Comparison of ENCODE assay signal across 13 mouse cellular contexts in the genomic region with DNA sequence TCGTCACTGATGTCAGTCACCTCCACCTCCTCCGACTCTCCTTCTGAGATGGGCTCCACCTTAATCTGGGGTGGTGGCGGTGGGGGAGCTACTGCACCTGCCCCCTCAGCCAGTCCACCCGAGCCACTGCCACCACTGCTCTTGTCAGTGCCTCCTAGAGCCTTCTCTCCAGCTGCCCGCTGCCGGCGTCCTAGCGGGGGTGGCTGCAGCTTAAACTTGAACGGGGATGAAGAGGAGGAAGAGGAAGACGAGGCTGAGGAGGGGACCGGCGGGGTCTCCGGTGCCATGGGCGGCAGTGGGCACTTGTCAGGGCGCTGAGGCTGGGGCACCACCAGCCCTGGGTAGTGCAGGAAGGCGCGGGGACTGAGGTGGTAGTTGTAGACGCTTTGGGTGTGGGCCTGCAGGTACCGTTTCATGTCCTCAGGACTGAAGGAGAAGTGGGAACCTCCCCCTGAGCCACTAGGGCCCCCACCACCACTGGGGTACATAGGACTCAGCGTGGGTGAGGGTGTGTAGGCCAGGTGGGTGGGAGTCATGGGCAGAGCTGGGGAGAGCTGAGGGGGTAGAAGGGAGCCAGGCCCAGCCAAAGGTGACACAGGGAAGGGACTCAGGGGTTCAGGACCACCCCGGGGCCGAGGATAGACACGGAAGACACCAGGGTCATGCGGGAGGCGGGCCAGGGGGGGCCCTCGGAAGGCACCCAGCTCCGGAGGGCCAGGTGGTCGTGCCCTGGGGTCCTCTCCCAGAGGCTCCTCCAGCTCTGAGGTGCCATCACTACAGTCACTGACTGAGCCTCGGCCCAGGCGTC. TPM values are rescaled to one million over a fixed set of nuclear protein-coding genes. Genes with fewer than 3 reads are reported as not detected.
DNase-seq lines count a peak whose midpoint lies in the region; ATAC-seq and TF ChIP-seq lines count a peak whose summit lies in the region.
"Had no signal": no experiment of that assay in that cellular context is flagged by ENCODE, and none has a peak within 500 bp of the region (broad histone marks: within the 10 kb centered on the region; RNA-seq: fewer than 3 reads in every experiment).

No protein-coding gene starts in this region.

- H3K27ac ChIP-seq in heart, embryonic 11.5 days (ENCODE audit: low read depth, low read length): no peak overlapping the region
- H3K27ac ChIP-seq in layer of hippocampus, adult 2 months: peak overlapping the region; percentile 99
- H3K27ac ChIP-seq in cortical plate, adult 2 months (ENCODE audit: insufficient read depth, low read length): peak overlapping the region; percentile 97
- H3K27ac ChIP-seq in limb, embryonic 12.5 days: peak overlapping the region; percentile 41; the same call in 1 of the 2 replicates
- H3K27ac ChIP-seq: stomach, embryonic 15.5 days had no signal

- no peak for TF ChIP-seq CTCF in layer of hippocampus, adult 2 months (conservative IDR thresholded peaks at IDR 0.05)
- no peak for TF ChIP-seq CTCF in cortical plate, adult 2 months (IDR thresholded peaks at IDR 0.05; ENCODE audit: extremely low read depth, insufficient read depth, low read length)

- no peaks in the 10 kb centered on the region for H3K27me3 ChIP-seq in heart, embryonic 11.5 days (ENCODE audit: control insufficient read depth, insufficient read depth, low read length)
- no peaks in the 10 kb centered on the region for H3K27me3 ChIP-seq in limb, embryonic 12.5 days
- H3K27me3 ChIP-seq: Patski; stomach, embryonic 15.5 days had no signal

- intact Hi-C loops in heart, postnatal 25 days (cut with DNase I): loop anchor here (5.0 kb wide), 2 partner anchors 88 to 138 kb away; no protein-coding TSS in a partner anchor

- no peak overlapping the region for H3K4me3 ChIP-seq in heart, embryonic 11.5 days (ENCODE audit: low read depth, low read length)
- H3K4me3 ChIP-seq in layer of hippocampus, adult 2 months: peak overlapping the region; percentile 22
- no peak overlapping the region for H3K4me3 ChIP-seq in cortical plate, adult 2 months (ENCODE audit: insufficient read depth, low read length)
- H3K4me3 ChIP-seq in limb, embryonic 12.5 days (replicated peaks): 0 out of 2 replicates have a peak overlapping the region, but pooled peaks have one; percentile 4
- H3K4me3 ChIP-seq: stomach, embryonic 15.5 days had no signal

- peaks cover 22% of the 10 kb centered on the region for H3K36me3 ChIP-seq in heart, embryonic 11.5 days (ENCODE audit: control insufficient read depth, insufficient read depth, low read length)
- H3K36me3 ChIP-seq in limb, embryonic 12.5 days: peaks cover 55% of the 10 kb centered on the region

- ATAC-seq in heart, embryonic 11.5 days (replicated peaks; ENCODE audit: insufficient number of reproducible peaks, low FRiP score, low TSS enrichment): no peak
- ATAC-seq in limb, embryonic 12.5 days (ENCODE audit: insufficient number of reproducible peaks, insufficient read depth, low FRiP score, low TSS enrichment, low read depth): no peak
- ATAC-seq: Patski had no signal

- 88% methylated on average over 30 of the region's 30 CpGs for WGBS in heart, embryonic 11.5 days (ENCODE audit: insufficient replicate concordance)
- WGBS in limb, embryonic 12.5 days: 86% methylated on average over 30 of the region's 30 CpGs

- no peak for DNase-seq in heart, postnatal 25 days (ENCODE audit: low spot score)
- DNase-seq in layer of hippocampus, adult 2 months (ENCODE audit: low spot score in 2 of 2): peak in 1 of 2 experiments; percentile 22
- DNase-seq in layer of hippocampus, postnatal 10 days (ENCODE audit: low spot score in 2 of 2): no peak
- DNase-seq in gastrocnemius, postnatal 10 days: no peak
- DNase-seq: cerebellum, postnatal 10 days; kidney, adult 18-20 months; lung, adult 2 months; thymus, postnatal 4 days had no signal

- no peak for TF ChIP-seq POLR2A in cortical plate, adult 2 months (IDR thresholded peaks at IDR 0.05; ENCODE audit: extremely low read depth, insufficient read depth, low read length)

- H3K9ac ChIP-seq in heart, embryonic 11.5 days (ENCODE audit: low read depth, low read length): 0 out of 2 replicates have a peak overlapping the region, but pooled peaks have one; percentile 10
- no peak overlapping the region for H3K9ac ChIP-seq in limb, embryonic 12.5 days (replicated peaks)
- H3K9ac ChIP-seq: stomach, embryonic 15.5 days had no signal

- H3K9me3 ChIP-seq in heart, embryonic 11.5 days (replicated peaks; ENCODE audit: control insufficient read depth, low read length): no peaks in the 10 kb centered on the region
- H3K9me3 ChIP-seq in limb, embryonic 12.5 days: no peaks in the 10 kb centered on the region
- H3K9me3 ChIP-seq: stomach, embryonic 15.5 days had no signal

- peaks cover 33% of the 10 kb centered on the region for H3K4me1 ChIP-seq in heart, embryonic 11.5 days (ENCODE audit: control insufficient read depth, insufficient read depth, low read length)
- H3K4me1 ChIP-seq in cortical plate, adult 2 months (ENCODE audit: control insufficient read depth, insufficient read depth, low read length): peaks cover 5% of the 10 kb centered on the region; the same call in 1 of the 2 replicates
- peaks cover 46% of the 10 kb centered on the region for H3K4me1 ChIP-seq in limb, embryonic 12.5 days (replicated peaks)

- no peak overlapping the region; the same call in 1 of the 2 replicates for H3K4me2 ChIP-seq in heart, embryonic 11.5 days
- peak overlapping the region; percentile 95; the same call in 1 of the 2 replicates for H3K4me2 ChIP-seq in limb, embryonic 12.5 days
- H3K4me2 ChIP-seq: stomach, embryonic 15.5 days had no signal

RNA-seq across cellular contexts. Expression of gene Erf, which starts 5.8 kb away (rescaled TPM):
- polyA plus RNA-seq in heart, embryonic 11.5 days (2014; fragmentation: Nextera tagmentation; extraction: Ambion mirVana): 20.5 and 25.0 TPM in 2 replicates
- 10 to 100 TPM; 19.2 to 29.6 TPM for total RNA-seq in heart, postnatal 25 days (2021)
- 10 to 100 TPM; 40.3 to 45.1 TPM for total RNA-seq in layer of hippocampus, adult 2 months (2021)
- 10 to 100 TPM; 38.1 to 39.5 TPM for total RNA-seq in layer of hippocampus, postnatal 10 days (2021)
- polyA plus RNA-seq in cortical plate, adult 2 months (2012; rRNA removed): 47.2 and 48.6 TPM in 2 replicates
- polyA plus RNA-seq in limb, embryonic 12.5 days (2016; fragmentation: Nextera tagmentation; extraction: Ambion mirVana): 22.3 and 24.3 TPM in 2 replicates
- 10 to 100 TPM; 14.9 to 18.4 TPM for total RNA-seq in gastrocnemius, postnatal 10 days (2021)

RNA-seq across cellular contexts. Expression of gene Gsk3a, which starts 7.1 kb away (rescaled TPM):
- polyA plus RNA-seq in heart, embryonic 11.5 days (2014; fragmentation: Nextera tagmentation; extraction: Ambion mirVana): 10.4 and 11.6 TPM in 2 replicates
- 10 to 100 TPM; 62.6 to 64.6 TPM for total RNA-seq in heart, postnatal 25 days (2021)
- 100 to 1,000 TPM; 206 to 220 TPM for total RNA-seq in layer of hippocampus, adult 2 months (2021)
- total RNA-seq in layer of hippocampus, postnatal 10 days (2021): 100 to 1,000 TPM; 162 to 187 TPM
- polyA plus RNA-seq in cortical plate, adult 2 months (2012; rRNA removed): 287 and 292 TPM in 2 replicates
- polyA plus RNA-seq in limb, embryonic 12.5 days (2016; fragmentation: Nextera tagmentation; extraction: Ambion mirVana): 16.9 and 19.4 TPM in 2 replicates
- 10 to 100 TPM; 51.1 to 60.2 TPM for total RNA-seq in gastrocnemius, postnatal 10 days (2021)

RNA-seq across cellular contexts. Expression of gene Cic, which starts 22.7 kb away (rescaled TPM):
- polyA plus RNA-seq in heart, embryonic 11.5 days (2014; fragmentation: Nextera tagmentation; extraction: Ambion mirVana): 25.0 and 31.5 TPM in 2 replicates
- total RNA-seq in heart, postnatal 25 days (2021): 10 to 100 TPM; 61.9 to 65.9 TPM
- total RNA-seq in layer of hippocampus, adult 2 months (2021): 100 to 1,000 TPM; 218 to 225 TPM
- total RNA-seq in layer of hippocampus, postnatal 10 days (2021): 100 to 1,000 TPM; 234 to 267 TPM
- polyA plus RNA-seq in cortical plate, adult 2 months (2012; rRNA removed): 89.6 and 94.1 TPM in 2 replicates
- 34.9 and 38.7 TPM in 2 replicates for polyA plus RNA-seq in limb, embryonic 12.5 days (2016; fragmentation: Nextera tagmentation; extraction: Ambion mirVana)
- 10 to 100 TPM; 65.7 to 73.4 TPM for total RNA-seq in gastrocnemius, postnatal 10 days (2021)

RNA-seq across cellular contexts. Expression of gene Zfp526, which starts 23.5 kb away (rescaled TPM):
- polyA plus RNA-seq in heart, embryonic 11.5 days (2014; fragmentation: Nextera tagmentation; extraction: Ambion mirVana): 2.3 and 2.7 TPM in 2 replicates
- 1 to 10 TPM; 8.0 to 9.1 TPM for total RNA-seq in heart, postnatal 25 days (2021)
- total RNA-seq in layer of hippocampus, adult 2 months (2021): 10 to 100 TPM; 10.5 to 12.7 TPM
- 1 to 10 TPM; 7.2 to 8.4 TPM for total RNA-seq in layer of hippocampus, postnatal 10 days (2021)
- polyA plus RNA-seq in cortical plate, adult 2 months (2012; rRNA removed): 7.4 and 8.0 TPM in 2 replicates
- polyA plus RNA-seq in limb, embryonic 12.5 days (2016; fragmentation: Nextera tagmentation; extraction: Ambion mirVana): 3.1 and 3.4 TPM in 2 replicates
- total RNA-seq in gastrocnemius, postnatal 10 days (2021): 1 to 10 TPM; 6.2 to 8.5 TPM

RNA-seq across cellular contexts. Expression of gene Dedd2, which starts 24.4 kb away (rescaled TPM):
- polyA plus RNA-seq in heart, embryonic 11.5 days (2014; fragmentation: Nextera tagmentation; extraction: Ambion mirVana): 5.3 and 6.7 TPM in 2 replicates
- 10 to 100 TPM; 13.6 to 20.2 TPM for total RNA-seq in heart, postnatal 25 days (2021)
- total RNA-seq in layer of hippocampus, adult 2 months (2021): 10 to 100 TPM; 23.7 to 24.1 TPM
- total RNA-seq in layer of hippocampus, postnatal 10 days (2021): 10 to 100 TPM; 22.2 to 26.3 TPM
- polyA plus RNA-seq in cortical plate, adult 2 months (2012; rRNA removed): 22.7 and 25.7 TPM in 2 replicates
- 12.2 and 13.6 TPM in 2 replicates for polyA plus RNA-seq in limb, embryonic 12.5 days (2016; fragmentation: Nextera tagmentation; extraction: Ambion mirVana)
- total RNA-seq in gastrocnemius, postnatal 10 days (2021): 1 to 10 TPM; 6.3 to 7.4 TPM

Comparison
In these comparisons a context has a peak if more than half of its experiments do, and no peak if none do; other contexts are left out.
1. H3K4me3 ChIP-seq: peak in layer of hippocampus, adult 2 months (single experiment) and limb, embryonic 12.5 days (single experiment); none in heart, embryonic 11.5 days (single experiment) and cortical plate, adult 2 months (single experiment).